ENCODE assay signal across 11 mouse cellular contexts in the genomic region with DNA sequence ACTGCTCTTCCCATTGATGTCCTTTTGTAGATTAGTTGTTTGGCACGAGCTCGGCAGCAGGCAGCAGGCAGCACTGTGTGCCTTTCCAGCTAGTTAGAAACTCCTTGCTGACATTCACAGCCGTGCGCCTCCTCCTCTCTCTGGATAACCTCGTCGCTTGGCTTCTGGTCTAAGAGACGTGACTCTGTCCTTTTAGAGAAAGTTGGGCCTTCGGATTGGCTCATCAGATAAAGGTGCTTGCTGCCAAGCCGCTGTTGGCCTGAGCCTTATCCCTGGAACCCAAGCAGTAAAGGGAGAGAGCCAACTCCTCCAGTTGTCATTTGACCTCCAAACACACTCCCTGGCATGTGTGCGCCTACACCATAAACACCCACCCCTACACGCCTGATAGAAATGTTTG.
DNase-seq lines count a peak whose midpoint lies in the region; ATAC-seq and TF ChIP-seq lines count a peak whose summit lies in the region.
"Had no signal": no experiment of that assay in that cellular context is flagged by ENCODE, and none has a peak within 500 bp of the region (broad histone marks: within the 10 kb centered on the region; RNA-seq: fewer than 3 reads in every experiment).

No protein-coding gene starts in this region.

- H3K4me3 ChIP-seq in lung, embryonic 14.5 days (ENCODE audit: low read depth, low read length): no peak overlapping the region
- H3K4me3 ChIP-seq in lung, adult 2 months (replicated peaks; ENCODE audit: extremely low read depth, low read depth, low read length): no peak overlapping the region
- no peak overlapping the region for H3K4me3 ChIP-seq in forebrain, embryonic 10.5 days
- H3K4me3 ChIP-seq in forebrain, embryonic 14.5 days (ENCODE audit: low read depth, low read length): no peak overlapping the region
- H3K4me3 ChIP-seq: embryonic facial prominence, embryonic 13.5 days had no signal

- H3K36me3 ChIP-seq in lung, embryonic 14.5 days (ENCODE audit: insufficient read depth): no peaks in the 10 kb centered on the region
- no peaks in the 10 kb centered on the region for H3K36me3 ChIP-seq in forebrain, embryonic 10.5 days (replicated peaks)
- H3K36me3 ChIP-seq in forebrain, embryonic 14.5 days (ENCODE audit: control insufficient read depth, insufficient read depth, low read length): no peaks in the 10 kb centered on the region
- H3K36me3 ChIP-seq: embryonic facial prominence, embryonic 13.5 days had no signal

- H3K27ac ChIP-seq in lung, embryonic 14.5 days (ENCODE audit: low read depth): peak overlapping the region; percentile 63
- H3K27ac ChIP-seq in forebrain, embryonic 10.5 days: no peak overlapping the region
- H3K27ac ChIP-seq in forebrain, embryonic 14.5 days (ENCODE audit: low read depth, low read length): no peak overlapping the region
- H3K27ac ChIP-seq: embryonic facial prominence, embryonic 13.5 days had no signal

- H3K27me3 ChIP-seq in lung, embryonic 14.5 days (ENCODE audit: insufficient read depth, low read length): no peaks in the 10 kb centered on the region
- H3K27me3 ChIP-seq in forebrain, embryonic 10.5 days (ENCODE audit: poor library complexity, severe bottlenecking): no peaks in the 10 kb centered on the region
- no peaks in the 10 kb centered on the region for H3K27me3 ChIP-seq in forebrain, embryonic 14.5 days (replicated peaks; ENCODE audit: control insufficient read depth, insufficient read depth, low read length)
- H3K27me3 ChIP-seq: embryonic facial prominence, embryonic 13.5 days had no signal

- no peak for ATAC-seq in cerebellum, adult (ENCODE audit: insufficient number of reproducible peaks, low FRiP score, low TSS enrichment)
- peak; percentile 74 for ATAC-seq in lung, embryonic 14.5 days (ENCODE audit: insufficient read depth)
- no peak for ATAC-seq in forebrain, embryonic 14.5 days

- H3K9ac ChIP-seq in lung, embryonic 14.5 days: no peak overlapping the region
- H3K9ac ChIP-seq in forebrain, embryonic 14.5 days (ENCODE audit: low read length): no peak overlapping the region
- H3K9ac ChIP-seq: embryonic facial prominence, embryonic 13.5 days had no signal

- H3K4me1 ChIP-seq in lung, embryonic 14.5 days (ENCODE audit: insufficient read depth): peaks cover 18% of the 10 kb centered on the region
- H3K4me1 ChIP-seq in lung, adult 2 months (ENCODE audit: control insufficient read depth, insufficient read depth, low read length): no peaks in the 10 kb centered on the region
- no peaks in the 10 kb centered on the region for H3K4me1 ChIP-seq in forebrain, embryonic 10.5 days
- H3K4me1 ChIP-seq in forebrain, embryonic 14.5 days (ENCODE audit: control insufficient read depth, insufficient read depth, low read length): no peaks in the 10 kb centered on the region

- 25% methylated on average over 11 of the region's 11 CpGs for WGBS in lung, embryonic 14.5 days
- WGBS in lung, adult 2 months: 48% methylated on average over 11 of the region's 11 CpGs
- WGBS in forebrain, embryonic 10.5 days: 88% methylated on average over 11 of the region's 11 CpGs
- WGBS in forebrain, embryonic 14.5 days: 83% methylated on average over 11 of the region's 11 CpGs

- intact Hi-C loops in heart, postnatal 10 days (cut with DNase I): no loop called here

- TF ChIP-seq POLR2A in lung, adult 2 months (IDR thresholded peaks at IDR 0.05; ENCODE audit: borderline replicate concordance, extremely low read depth, low read depth, low read length): no peak

- peak; percentile 45 to 64 for DNase-seq in cerebellum, postnatal 10 days
- DNase-seq in lung, embryonic 14.5 days: peak; percentile 81
- DNase-seq in lung, adult 2 months: no peak
- DNase-seq in heart, postnatal 10 days: peak; percentile 71 to 84
- DNase-seq in testis, postnatal 10 days (ENCODE audit: low spot score): peak; percentile 55
- DNase-seq in forebrain, embryonic 10.5 days (ENCODE audit: extremely low spot score, low spot score): no peak
- DNase-seq in forebrain, embryonic 14.5 days (ENCODE audit: low spot score): no peak
- DNase-seq: cerebellum, adult 11 months; right cerebral cortex, postnatal 4 days had no signal

- no peak for TF ChIP-seq CTCF in lung, embryonic 14.5 days (IDR thresholded peaks at IDR 0.05; ENCODE audit: low read depth)
- TF ChIP-seq CTCF in lung, adult 2 months (IDR thresholded peaks at IDR 0.05; ENCODE audit: insufficient read depth, low read length): no peak

- peak overlapping the region; percentile 10; the same call in 1 of the 2 replicates for H3K4me2 ChIP-seq in lung, embryonic 14.5 days
- H3K4me2 ChIP-seq in forebrain, embryonic 14.5 days (ENCODE audit: low read length): no peak overlapping the region
- H3K4me2 ChIP-seq: embryonic facial prominence, embryonic 13.5 days had no signal

- H3K9me3 ChIP-seq in lung, embryonic 14.5 days (ENCODE audit: low read depth, low read length): no peaks in the 10 kb centered on the region
- H3K9me3 ChIP-seq in forebrain, embryonic 10.5 days: peaks cover 3% of the 10 kb centered on the region; the same call in 1 of the 2 replicates
- no peaks in the 10 kb centered on the region for H3K9me3 ChIP-seq in forebrain, embryonic 14.5 days (replicated peaks; ENCODE audit: control insufficient read depth, low read length)

Comparison
In these comparisons a context has a peak if more than half of its experiments do, and no peak if none do; other contexts are left out.
1. DNase-seq: peak in cerebellum, postnatal 10 days (2 of 2), lung, embryonic 14.5 days (single experiment), heart, postnatal 10 days (2 of 2) and testis, postnatal 10 days (single experiment); none in lung, adult 2 months (single experiment), forebrain, embryonic 10.5 days (single experiment) and forebrain, embryonic 14.5 days (single experiment).